Mouse (Mus musculus): ENCODE data around the gene Sptb. TPM values are rescaled to one million over a fixed set of nuclear protein-coding genes. Genes with fewer than 3 reads are reported as not detected.
A peak's percentile ranks its signal among the peaks of the same experiment; 100 is the strongest.

Sptb gene
- polyA plus RNA-seq, 1 experiment from 2014 or later, result 0.39 TPM

DNA sequence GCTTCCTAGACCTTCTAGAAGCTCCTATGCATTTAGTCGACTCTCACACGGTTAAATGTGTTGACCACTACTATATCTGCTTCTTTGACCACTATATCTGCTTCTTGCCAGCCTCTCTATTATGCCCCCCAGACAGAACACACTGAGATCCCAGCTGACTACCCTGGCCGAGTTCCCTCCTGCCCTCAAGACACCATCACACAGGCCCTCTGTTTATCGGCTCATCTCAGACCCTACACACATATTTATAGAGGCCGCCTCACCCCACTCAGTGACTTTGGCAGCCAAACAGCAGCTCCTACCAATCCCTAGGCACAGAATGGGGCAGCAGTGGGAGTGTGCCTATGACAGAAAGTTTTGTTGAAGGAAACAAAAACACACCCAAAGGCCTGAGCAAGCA is 14.6 kb downstream of the Sptb start:
- Histone ChIP-seq H3K27ac (no peak overlapping the region), H3K4me1 (peaks cover 11% of the 10 kb centered on the region), H3K36me3 (ENCODE audit: poor library complexity, severe bottlenecking) (no peaks in the 10 kb centered on the region), H3K27me3 (no peaks in the 10 kb centered on the region), H3K9me3 (replicated peaks) (no peaks in the 10 kb centered on the region), H3K4me2 (no peak overlapping the region), H3K4me3 (no peak overlapping the region), H3K9ac (no peak overlapping the region)
- 76% methylated on average over 5 of the region's 5 CpGs for WGBS
- no peak for ATAC-seq

DNA sequence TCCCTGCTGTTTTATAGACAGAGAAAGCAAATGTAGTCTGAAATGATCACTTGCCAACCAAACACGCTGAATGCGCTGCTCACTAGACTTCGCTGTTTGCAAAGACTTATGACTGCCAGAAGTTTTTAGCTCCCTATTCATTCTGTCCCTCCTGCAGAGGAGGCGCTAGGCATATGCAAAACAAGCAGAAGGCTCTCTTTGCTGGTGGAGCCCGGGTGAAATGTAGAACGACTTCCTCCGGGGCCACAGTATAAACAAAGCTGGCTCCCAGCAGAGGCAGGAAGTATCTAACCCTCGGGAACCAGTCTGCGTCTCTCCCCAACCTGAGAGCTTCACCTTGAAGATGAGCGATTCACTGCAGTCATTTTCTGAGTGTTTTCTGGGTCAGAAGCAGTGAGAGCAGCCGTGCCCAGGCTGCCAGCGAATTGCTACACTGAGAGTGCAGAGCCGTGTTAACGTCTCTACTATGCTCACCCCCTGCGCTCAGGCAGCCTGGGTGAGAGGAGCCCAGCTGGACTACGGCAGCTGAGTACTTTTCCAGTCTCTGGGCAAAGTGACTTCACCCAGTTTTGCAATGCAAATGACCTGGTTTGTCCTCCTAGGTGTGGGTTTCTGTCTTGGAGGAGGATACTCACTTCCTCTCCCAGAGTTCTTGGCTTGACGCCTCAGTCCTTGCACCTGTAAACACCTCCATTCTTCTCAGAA is 15.4 kb downstream of the Sptb start:
- Histone ChIP-seq H3K27ac (no peak overlapping the region; the same call in 1 of the 2 replicates), H3K4me1 (peaks cover 11% of the 10 kb centered on the region), H3K9me3 (replicated peaks) (no peaks in the 10 kb centered on the region), H3K27me3 (no peaks in the 10 kb centered on the region), H3K9ac (peak overlapping the region; percentile 10; the same call in 1 of the 2 replicates), H3K4me3 (peak overlapping the region; percentile 24), H3K4me2 (peak overlapping the region; percentile 56), H3K36me3 (ENCODE audit: poor library complexity, severe bottlenecking) (no peaks in the 10 kb centered on the region)
- WGBS, result 4% methylated on average over 17 of the region's 17 CpGs
- peak; percentile 68 for ATAC-seq

DNA sequence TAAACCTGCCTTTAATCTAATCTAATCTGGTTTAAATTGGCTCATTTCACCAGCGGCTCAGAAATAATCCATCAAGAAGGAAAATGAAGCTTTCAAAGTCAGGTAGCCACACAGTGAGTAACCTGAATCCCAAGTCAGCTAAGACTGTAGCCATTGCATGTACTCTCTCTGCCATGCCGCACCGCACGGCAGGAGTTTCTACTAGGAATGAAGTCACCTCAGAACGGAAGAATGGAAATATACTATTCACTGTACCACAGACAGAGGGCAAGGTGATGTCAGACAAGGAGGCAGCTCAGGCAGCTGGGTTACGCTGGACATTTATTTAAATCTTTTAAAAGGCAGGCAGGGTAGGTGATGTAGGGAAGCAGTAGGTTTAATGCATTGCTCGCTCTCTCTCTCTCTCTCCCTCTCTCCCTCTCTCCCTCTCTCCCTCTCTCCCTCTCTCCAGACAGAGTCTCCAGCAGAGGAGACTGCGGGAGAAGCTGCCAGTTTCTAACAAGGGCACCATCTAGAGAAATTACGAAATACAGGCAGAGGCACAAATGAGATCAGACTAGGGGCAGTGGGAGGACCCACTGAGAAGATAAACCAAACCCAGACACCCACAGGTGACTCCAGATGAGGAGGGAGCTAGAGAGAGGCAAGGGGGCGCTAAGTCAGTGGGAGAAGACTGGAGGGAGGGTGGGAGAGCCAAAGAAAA is 22.7 kb downstream of the Sptb start:
- 79% methylated on average over 10 of the region's 10 CpGs for WGBS
- no peaks in the 10 kb centered on the region for H3K27me3 ChIP-seq
- ATAC-seq, result no peak

DNA sequence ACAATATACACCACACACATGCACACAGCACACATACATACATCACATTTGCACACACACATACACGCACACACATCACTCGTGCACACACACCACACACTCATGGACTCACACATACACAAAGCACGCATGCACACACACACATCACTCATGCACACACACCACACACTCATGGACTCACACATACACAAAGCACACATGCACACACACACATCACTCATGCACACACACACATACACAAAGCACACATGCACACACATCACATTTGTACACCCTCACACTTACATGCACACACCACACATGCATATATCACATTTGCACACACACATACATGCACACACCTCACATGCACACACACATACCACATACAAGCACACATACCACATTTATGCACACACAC is 24.7 kb downstream of the Sptb start:
- ATAC-seq, result no peak
- no peaks in the 10 kb centered on the region for H3K4me1 ChIP-seq
- WGBS, result 95% methylated on average over 3 of the region's 3 CpGs
- no peak overlapping the region for H3K4me2 ChIP-seq
- H3K9ac ChIP-seq, result no peak overlapping the region
- H3K27ac ChIP-seq, result no peak overlapping the region
- no peak overlapping the region for H3K4me3 ChIP-seq
- H3K36me3 ChIP-seq (ENCODE audit: poor library complexity, severe bottlenecking), result no peaks in the 10 kb centered on the region
- H3K9me3 ChIP-seq (replicated peaks), result no peaks in the 10 kb centered on the region
- H3K27me3 ChIP-seq, result no peaks in the 10 kb centered on the region

More for the DNA sequence above, 22.7 kb downstream of the Sptb start:
- Histone ChIP-seq H3K4me1 (no peaks in the 10 kb centered on the region), H3K9ac (no peak overlapping the region), H3K4me3 (no peak overlapping the region), H3K4me2 (no peak overlapping the region), H3K27ac (no peak overlapping the region), H3K36me3 (ENCODE audit: poor library complexity, severe bottlenecking) (no peaks in the 10 kb centered on the region), H3K9me3 (replicated peaks) (no peaks in the 10 kb centered on the region)

DNA sequence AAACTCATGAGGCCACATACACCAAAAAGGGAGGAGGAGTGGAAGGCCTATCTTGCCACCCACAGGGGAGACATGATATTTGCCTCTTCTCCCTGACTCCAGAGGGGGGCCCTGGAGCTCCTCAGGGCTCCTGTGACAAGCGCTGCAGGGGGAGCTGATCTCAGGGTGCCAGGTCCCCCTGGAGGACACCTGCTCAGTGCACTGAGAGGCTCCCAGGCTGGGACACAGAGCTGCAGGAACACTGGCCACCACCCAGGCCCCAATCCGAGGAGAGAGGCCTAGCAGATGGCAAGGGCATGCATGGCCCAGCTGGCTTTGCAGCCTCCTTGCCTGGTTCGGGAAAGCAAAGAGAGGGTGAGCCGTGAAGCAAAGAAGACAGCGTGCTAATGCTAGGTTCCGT is 25.9 kb downstream of the Sptb start:
- no peak overlapping the region for H3K4me3 ChIP-seq
- H3K9ac ChIP-seq, result no peak overlapping the region
- no peak for ATAC-seq
- no peaks in the 10 kb centered on the region for H3K27me3 ChIP-seq
- no peaks in the 10 kb centered on the region for H3K4me1 ChIP-seq
- H3K4me2 ChIP-seq, result no peak overlapping the region
- no peaks in the 10 kb centered on the region for H3K36me3 ChIP-seq (ENCODE audit: poor library complexity, severe bottlenecking)
- 69% methylated on average over 6 of the region's 6 CpGs for WGBS
- H3K9me3 ChIP-seq (replicated peaks), result no peaks in the 10 kb centered on the region
- H3K27ac ChIP-seq, result no peak overlapping the region

DNA sequence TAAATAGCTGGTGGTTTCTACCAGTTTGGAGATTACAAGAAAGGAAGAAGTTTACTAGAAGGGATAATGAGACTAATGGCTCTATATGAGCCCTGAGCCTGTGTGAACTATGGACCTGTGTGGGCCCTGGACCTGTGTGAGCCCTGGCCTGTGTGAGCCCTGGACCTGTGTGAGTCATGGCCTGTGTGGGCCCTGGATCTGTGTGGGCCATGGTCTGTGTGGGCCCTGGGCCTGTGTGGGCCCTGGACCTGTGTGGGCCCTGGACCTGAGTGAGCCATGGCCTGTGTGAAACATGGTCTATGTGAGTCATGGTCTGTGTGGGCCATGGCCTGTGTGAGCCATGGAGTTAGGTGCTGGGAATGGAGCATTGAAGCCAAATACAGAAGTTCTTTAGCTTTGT is 28.4 kb downstream of the Sptb start:
- ATAC-seq, result no peak
- Histone ChIP-seq H3K9ac (no peak overlapping the region), H3K4me3 (no peak overlapping the region)

DNA sequence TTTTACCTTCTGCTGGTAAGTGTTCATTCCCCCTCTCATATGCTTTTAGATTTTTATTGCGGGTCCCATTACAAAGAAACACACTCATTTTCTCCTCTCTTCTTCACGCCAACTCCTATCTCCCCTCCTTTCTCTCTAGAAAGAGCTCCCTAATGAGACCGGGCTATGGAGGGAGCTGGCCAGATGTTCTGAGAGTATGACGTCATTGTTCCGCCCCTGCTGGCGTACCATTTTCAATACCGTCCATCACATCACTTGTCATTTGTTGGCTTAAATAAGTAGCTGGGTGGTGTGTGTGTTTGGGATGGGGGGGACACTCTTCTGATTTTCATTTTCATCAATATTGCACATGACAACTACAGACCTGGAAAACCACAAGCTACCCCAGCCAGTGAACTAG is 33.3 kb downstream of the Sptb start:
- Histone ChIP-seq H3K27ac (no peak overlapping the region), H3K9me3 (replicated peaks) (no peaks in the 10 kb centered on the region), H3K9ac (no peak overlapping the region), H3K4me1 (peaks cover 5% of the 10 kb centered on the region), H3K27me3 (no peaks in the 10 kb centered on the region), H3K36me3 (ENCODE audit: poor library complexity, severe bottlenecking) (no peaks in the 10 kb centered on the region), H3K4me2 (no peak overlapping the region), H3K4me3 (no peak overlapping the region)
- 54% methylated on average over 7 of the region's 7 CpGs for WGBS
- ATAC-seq, result no peak

More for the DNA sequence above, 28.4 kb downstream of the Sptb start:
- Histone ChIP-seq H3K27ac (no peak overlapping the region), H3K36me3 (ENCODE audit: poor library complexity, severe bottlenecking) (no peaks in the 10 kb centered on the region), H3K4me2 (no peak overlapping the region), H3K4me1 (no peaks in the 10 kb centered on the region), H3K27me3 (no peaks in the 10 kb centered on the region), H3K9me3 (replicated peaks) (no peaks in the 10 kb centered on the region)

DNA sequence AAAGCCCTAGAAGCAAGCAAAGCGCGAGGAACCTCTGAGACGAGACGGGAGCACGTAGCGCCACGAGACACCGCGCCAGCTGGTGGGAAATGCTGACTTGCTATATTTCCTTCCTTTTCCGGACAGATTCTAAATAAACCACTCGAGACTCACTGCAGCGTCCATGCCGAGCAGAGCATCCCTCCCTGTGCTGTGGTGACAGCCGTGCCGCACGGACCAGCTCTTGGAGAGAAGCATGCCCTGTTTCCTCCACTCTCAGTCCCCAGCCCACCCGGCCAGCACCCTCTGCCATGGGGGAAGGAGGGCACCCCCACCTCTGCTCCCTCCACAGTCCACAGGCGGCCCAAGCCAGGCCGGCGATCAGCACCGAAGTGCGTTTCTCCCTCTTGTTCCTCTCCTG is 33.9 kb downstream of the Sptb start:
- no peaks in the 10 kb centered on the region for H3K9me3 ChIP-seq (replicated peaks)
- no peaks in the 10 kb centered on the region for H3K27me3 ChIP-seq
- no peaks in the 10 kb centered on the region for H3K36me3 ChIP-seq (ENCODE audit: poor library complexity, severe bottlenecking)
- H3K4me2 ChIP-seq, result no peak overlapping the region
- H3K27ac ChIP-seq, result no peak overlapping the region
- ATAC-seq, result no peak
- WGBS, result 92% methylated on average over 22 of the region's 22 CpGs
- peaks cover 5% of the 10 kb centered on the region for H3K4me1 ChIP-seq
- no peak overlapping the region for H3K9ac ChIP-seq
- no peak overlapping the region for H3K4me3 ChIP-seq

DNA sequence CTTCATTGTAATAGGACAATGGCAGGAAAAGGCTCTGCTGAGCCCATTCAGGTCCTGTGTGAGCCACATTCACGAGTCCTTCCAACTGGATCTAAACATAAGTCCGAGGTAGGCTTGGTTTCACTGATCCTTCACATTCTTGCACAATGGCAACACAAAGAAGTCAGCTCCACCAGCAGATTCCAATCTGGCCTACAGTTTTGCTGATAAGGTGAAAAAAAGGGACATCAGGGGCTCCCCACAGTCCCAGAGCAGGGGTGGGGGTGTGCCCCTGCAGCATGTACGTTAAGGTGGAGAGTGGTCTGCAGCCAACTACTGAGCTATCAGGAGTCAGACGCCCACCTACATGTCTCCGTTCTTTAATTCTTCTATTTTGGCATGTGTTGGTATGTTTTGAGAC is 35.0 kb downstream of the Sptb start:
- Histone ChIP-seq H3K4me2 (no peak overlapping the region), H3K4me3 (no peak overlapping the region), H3K27me3 (no peaks in the 10 kb centered on the region), H3K36me3 (ENCODE audit: poor library complexity, severe bottlenecking) (no peaks in the 10 kb centered on the region), H3K9ac (no peak overlapping the region), H3K27ac (no peak overlapping the region), H3K9me3 (replicated peaks) (no peaks in the 10 kb centered on the region), H3K4me1 (peaks cover 5% of the 10 kb centered on the region)
- ATAC-seq, result no peak
- 35% methylated on average over 5 of the region's 5 CpGs for WGBS

DNA sequence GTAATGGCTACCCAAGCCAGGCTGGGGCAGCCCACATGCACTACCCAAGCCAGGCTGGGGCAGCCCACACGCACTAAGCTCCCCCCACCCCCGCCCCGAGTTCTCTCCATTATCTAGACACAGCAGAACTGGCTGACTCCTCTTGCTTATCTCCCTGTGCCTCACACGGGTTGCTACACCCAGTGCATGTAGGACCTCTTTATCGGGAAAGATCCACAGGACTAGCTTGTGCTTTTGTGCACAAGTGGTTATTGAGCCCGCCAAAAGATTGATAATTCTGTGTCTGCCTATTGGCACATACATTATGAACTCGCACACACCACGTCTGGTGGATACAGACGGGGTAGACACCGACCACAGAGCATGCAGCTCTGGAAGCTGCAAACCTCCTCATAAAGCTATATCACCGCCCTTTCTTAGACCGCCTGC is 36.5 kb downstream of the Sptb start:
- Histone ChIP-seq H3K27ac (no peak overlapping the region), H3K4me3 (no peak overlapping the region), H3K9ac (no peak overlapping the region), H3K4me1 (peaks cover 5% of the 10 kb centered on the region), H3K9me3 (replicated peaks) (no peaks in the 10 kb centered on the region), H3K36me3 (ENCODE audit: poor library complexity, severe bottlenecking) (no peaks in the 10 kb centered on the region), H3K27me3 (no peaks in the 10 kb centered on the region), H3K4me2 (no peak overlapping the region)
- 82% methylated on average over 12 of the region's 12 CpGs for WGBS
- no peak for ATAC-seq

DNA sequence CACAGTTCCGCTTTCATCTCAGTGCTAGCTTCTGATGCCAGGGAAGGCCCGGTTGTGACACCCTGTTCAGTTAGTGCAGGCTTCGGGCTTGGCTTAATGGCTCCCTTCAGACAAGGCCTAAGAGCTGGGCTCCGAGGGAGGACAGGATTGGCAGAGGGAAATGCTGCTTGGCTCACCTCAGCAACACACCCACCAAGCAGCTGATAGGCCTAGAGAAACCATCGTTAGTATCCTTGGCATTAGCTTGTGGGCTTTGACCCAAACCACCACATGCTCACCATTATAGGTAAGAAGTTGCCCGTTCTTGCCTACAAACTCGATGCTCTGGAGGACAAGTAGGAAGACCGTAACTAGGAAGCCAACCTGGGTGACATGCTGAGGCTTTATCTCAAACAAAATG is 38.3 kb downstream of the Sptb start:
- no peaks in the 10 kb centered on the region for H3K36me3 ChIP-seq (ENCODE audit: poor library complexity, severe bottlenecking)
- H3K27me3 ChIP-seq, result no peaks in the 10 kb centered on the region
- no peak for ATAC-seq
- 87% methylated on average over 8 of the region's 8 CpGs for WGBS
- no peak overlapping the region for H3K9ac ChIP-seq
- no peaks in the 10 kb centered on the region for H3K9me3 ChIP-seq (replicated peaks)
- no peak overlapping the region for H3K4me3 ChIP-seq
- H3K27ac ChIP-seq, result no peak overlapping the region
- H3K4me2 ChIP-seq, result no peak overlapping the region
- peaks cover 5% of the 10 kb centered on the region for H3K4me1 ChIP-seq

DNA sequence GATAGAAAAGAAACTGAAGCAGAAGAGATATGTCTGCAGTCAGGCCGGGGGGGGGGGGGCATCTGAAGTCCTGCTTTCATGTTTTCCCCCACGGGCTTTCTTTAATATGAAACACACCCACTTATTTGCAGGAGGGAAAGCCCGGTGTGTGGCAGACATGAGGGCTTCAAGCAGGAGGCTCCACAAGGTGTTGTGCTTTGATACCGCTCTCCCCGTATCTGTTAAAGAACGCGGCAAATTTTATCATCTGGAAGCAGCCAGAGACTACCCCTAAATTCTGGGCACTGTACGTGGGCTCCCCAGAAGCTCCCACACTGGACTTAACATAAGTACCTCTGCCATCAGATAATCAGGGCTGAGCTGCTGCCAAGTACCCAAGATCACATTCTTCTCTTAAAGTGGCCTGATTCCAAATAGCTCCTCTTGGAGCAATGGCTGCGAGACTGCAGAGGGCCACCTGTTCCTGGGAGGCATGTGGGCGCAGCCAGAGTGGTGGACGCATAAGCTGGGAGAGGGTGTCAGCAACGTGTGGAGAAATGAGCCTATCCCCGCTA is 39.7 kb downstream of the Sptb start:
- Histone ChIP-seq H3K27me3 (no peaks in the 10 kb centered on the region), H3K4me1 (peaks cover 5% of the 10 kb centered on the region), H3K36me3 (ENCODE audit: poor library complexity, severe bottlenecking) (no peaks in the 10 kb centered on the region), H3K9ac (no peak overlapping the region), H3K27ac (no peak overlapping the region), H3K4me3 (no peak overlapping the region), H3K4me2 (no peak overlapping the region), H3K9me3 (replicated peaks) (no peaks in the 10 kb centered on the region)
- 80% methylated on average over 13 of the region's 13 CpGs for WGBS
- ATAC-seq, result no peak

Measured in forebrain, embryonic 13.5 days (tissue).